Mouse (Mus musculus) heart, postnatal 0 days (tissue): ENCODE results near the gene Mrgpre.

Experiments
- CTCF ChIP-seq: IDR thresholded peaks from 2 replicates; pipeline ENCODE4 v1.5.1; 2016; ENCODE audit warnings: antibody characterized with exemption, control low read depth, low read depth
- EP300 ChIP-seq: IDR thresholded peaks from 2 replicates; pipeline ENCODE4 v1.6.1; 2016; ENCODE audit warnings: antibody characterized with exemption, low read depth

GRCm38 (mm10) chr7:143776137-143776536 is 8.2 kb downstream of the Mrgpre start:
- TF ChIP-seq EP300, result no peak
- no peak for TF ChIP-seq CTCF
